Mouse (Mus musculus) lung, adult 2 months (tissue): ENCODE measurements around the gene Defb25.
"Not testable (repeated sequence)": the region's sequence is repeated elsewhere in the genome, so short reads cannot be mapped to it uniquely, and the experiment has no call there.

ENCODE experiments used
- CTCF ChIP-seq: fragments of 200-500 bp; IDR thresholded peaks from 2 replicates; pipeline ENCODE4 v1.5.1; 2011; ENCODE audit warnings: mild to moderate bottlenecking, low read length, control low read depth; ENCODE audit not compliant: insufficient read depth
- POLR2A ChIP-seq: fragments of 200-500 bp; IDR thresholded peaks from 2 replicates; pipeline ENCODE4 v1.6.1; 2011; ENCODE audit warnings: low read depth, mild to moderate bottlenecking, control low read depth, low read length, borderline replicate concordance; ENCODE audit errors: extremely low read depth

DNA sequence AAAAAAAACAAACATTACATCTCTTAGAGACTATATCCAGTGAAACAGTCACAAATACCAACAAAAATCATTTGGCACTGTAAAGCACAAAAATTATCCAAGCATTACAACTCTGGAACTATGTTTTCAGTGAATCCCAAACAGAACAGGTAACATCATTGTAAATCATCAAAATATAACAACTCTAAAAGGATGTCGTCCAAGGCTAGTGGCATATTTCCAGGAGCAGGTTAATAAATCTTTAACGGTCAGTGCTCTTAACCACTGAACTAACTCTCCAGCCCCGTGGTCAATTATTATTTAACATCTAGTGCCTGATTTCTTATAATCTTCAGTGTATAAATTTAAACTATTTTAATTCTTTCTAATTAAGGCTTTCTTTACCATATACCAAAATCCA, 43.3 kb upstream of the Defb25 start:
- not testable (repeated sequence) for TF ChIP-seq POLR2A, CTCF
